Mouse (Mus musculus) cerebellum, postnatal 36 days (tissue): ENCODE data around the gene Snx1.

Experiments used
- DNase-seq, 2 experiments: peaks; one replicate each; pipeline ENCODE4 v3.0.0; 2021 to 2022; ENCODE audit warnings: mixed read lengths in 2 of 2

Gene Snx1

GRCm38 (mm10) chr9:66042331-66042730 is 84.1 kb downstream of the Snx1 start:
- no peak for DNase-seq

GRCm38 (mm10) chr9:66040801-66041200 is 85.6 kb downstream of the Snx1 start:
- DNase-seq: no peak

GRCm38 (mm10) chr9:66039290-66039689 is 87.1 kb downstream of the Snx1 start:
- no peak for DNase-seq

- no peak for DNase-seq
Observed at GRCm38 (mm10) chr9:66038581-66038980, 87.8 kb downstream of the Snx1 start.
